Mouse (Mus musculus) spleen, adult 12 weeks (tissue): ENCODE measurements around the gene Stmn1.

Source experiments
- DNase-seq: peaks from one replicate; pipeline ENCODE4 v3.0.0; 2022; ENCODE audit warnings: low spot score

Stmn1 gene

DNA sequence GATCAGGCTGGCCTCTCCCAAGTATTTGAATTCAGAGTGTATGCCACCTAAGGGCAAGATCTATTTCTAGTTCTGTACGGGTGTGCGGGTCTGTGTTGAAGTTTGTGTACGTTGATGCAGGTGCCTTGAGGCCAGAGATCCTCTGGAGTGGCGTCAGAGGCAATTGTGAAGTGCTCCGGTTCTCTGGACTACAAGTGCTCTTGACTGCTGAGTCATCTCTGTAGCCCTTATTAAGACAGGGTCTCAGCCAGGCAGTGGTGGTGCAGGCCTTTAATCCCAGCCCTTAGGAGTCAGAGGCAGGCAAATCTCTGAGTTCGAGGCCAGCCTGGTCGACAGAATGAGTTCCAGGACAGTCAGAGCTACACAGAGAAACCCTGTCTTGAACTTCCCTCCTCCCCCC, 47.5 kb downstream of the Stmn1 start:
- DNase-seq = no peak

DNA sequence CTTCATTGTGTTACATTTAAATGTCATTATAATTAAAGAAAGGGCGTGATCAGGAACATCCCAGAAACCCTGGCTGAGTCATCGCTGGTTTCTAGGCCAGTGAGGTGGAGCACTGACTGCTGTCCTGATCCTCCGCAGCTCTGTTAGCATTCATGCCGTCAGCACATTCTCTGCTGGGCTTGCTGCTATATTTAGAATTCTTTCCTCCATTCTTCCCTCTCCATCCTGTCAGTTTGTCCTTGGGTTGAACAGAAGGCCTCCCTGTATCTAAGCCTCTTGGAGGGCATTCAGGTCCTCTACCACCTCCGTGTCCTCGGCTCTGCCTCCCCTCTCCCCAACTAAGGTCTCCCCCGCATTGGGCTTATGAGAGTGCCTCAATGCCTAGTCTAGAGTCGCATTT, 48.9 kb downstream of the Stmn1 start:
- DNase-seq = no peak

DNA sequence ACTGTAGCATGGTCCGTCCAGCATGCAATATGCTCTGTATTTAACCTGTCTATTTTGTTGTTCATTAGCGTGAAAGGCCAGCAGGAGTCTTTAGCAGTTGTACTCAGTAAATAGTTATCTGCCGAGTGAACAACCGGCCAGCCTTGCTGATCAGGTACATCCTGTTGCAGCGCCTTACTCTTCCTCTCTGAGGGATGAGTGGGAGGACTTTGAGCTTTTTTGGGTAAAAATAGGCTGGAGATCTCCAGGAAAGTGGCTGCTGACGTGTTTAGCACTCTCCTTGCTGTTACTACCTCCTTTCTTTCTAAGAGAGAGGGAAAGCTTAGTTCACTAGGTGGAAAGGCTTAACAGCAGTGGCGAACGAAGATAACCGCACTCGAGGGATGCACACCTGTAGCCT, 49.6 kb downstream of the Stmn1 start:
- DNase-seq = no peak

DNA sequence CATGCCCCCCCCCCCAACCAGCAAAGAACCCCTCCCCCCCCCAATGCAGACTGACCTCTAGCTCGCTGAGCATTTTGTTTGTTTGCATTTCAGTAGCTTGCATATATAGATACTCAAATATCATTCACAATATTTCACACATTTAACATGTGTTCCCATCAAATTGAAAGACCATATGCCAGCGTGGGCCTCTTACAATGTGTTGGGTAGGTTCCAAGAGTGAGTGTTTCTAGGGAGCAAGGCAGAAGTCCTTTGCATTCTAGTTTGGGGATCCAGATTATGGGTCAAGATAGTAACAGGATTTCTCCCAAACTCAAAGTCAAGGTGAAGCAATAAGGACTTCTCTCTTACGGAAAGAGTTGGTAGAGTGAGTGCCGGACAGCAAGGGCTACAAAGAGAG, 50.4 kb downstream of the Stmn1 start:
- DNase-seq = no peak

DNA sequence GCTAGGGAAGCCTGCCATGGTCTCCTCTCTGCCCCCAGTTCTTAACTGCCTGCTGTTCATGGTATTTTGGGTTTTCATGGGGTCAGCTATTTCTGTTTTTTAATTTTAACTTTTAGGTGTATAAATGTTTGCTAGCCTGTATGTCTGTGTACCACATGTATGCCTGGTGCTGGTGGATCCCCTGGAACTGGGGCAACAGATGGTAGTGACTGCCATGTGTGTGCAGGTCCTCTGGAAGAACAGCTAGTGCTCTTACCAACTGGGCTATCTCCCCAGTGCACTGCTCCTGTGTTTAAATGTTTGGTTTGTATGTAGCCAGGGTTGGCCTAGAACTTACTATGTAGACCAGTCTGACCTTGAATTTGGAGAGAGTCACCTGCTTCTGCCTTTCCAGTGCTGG, 51.2 kb downstream of the Stmn1 start:
- DNase-seq = no peak
